Mouse (Mus musculus) kidney, adult 2 months (tissue): Measurements from ENCODE around the gene Hemgn. TPM values are rescaled to one million over a fixed set of nuclear protein-coding genes. Genes with fewer than 3 reads are reported as not detected.
A peak's percentile ranks its signal among the peaks of the same experiment; 100 is the strongest.

Experiments
- DNase-seq: peaks from one replicate; pipeline ENCODE4 v3.0.0; 2021
- H3K27ac ChIP-seq: fragments of 200-500 bp; 2 replicates; pipeline ENCODE4 v1.5.1; 2012; ENCODE audit warnings: low read depth, low read length, control low read depth, inconsistent platforms; ENCODE audit not compliant: insufficient read depth
- H3K27me3 ChIP-seq: fragments of 200-500 bp; replicated peaks from 2 replicates; pipeline ENCODE4 v1.6.1; 2012; ENCODE audit warnings: mild to moderate bottlenecking, moderate library complexity, low read length, inconsistent platforms; ENCODE audit not compliant: control insufficient read depth, insufficient read depth
- H3K36me3 ChIP-seq: fragments of 200-500 bp; 2 replicates; pipeline ENCODE4 v1.6.1; 2012; ENCODE audit warnings: mild to moderate bottlenecking, moderate library complexity, low read length, inconsistent platforms; ENCODE audit not compliant: control insufficient read depth, insufficient read depth
- H3K4me1 ChIP-seq: fragments of 200-500 bp; 2 replicates; pipeline ENCODE4 v1.6.1; 2011; ENCODE audit warnings: low read length; ENCODE audit not compliant: control insufficient read depth, insufficient read depth
- H3K4me3 ChIP-seq: fragments of 200-500 bp; 2 replicates; pipeline ENCODE4 v1.5.1; 2011; ENCODE audit warnings: mild to moderate bottlenecking, low read depth, low read length, control low read depth; ENCODE audit not compliant: insufficient read depth
- CTCF ChIP-seq: fragments of 200-500 bp; conservative IDR thresholded peaks from 2 replicates; pipeline ENCODE4 v1.5.1; 2011; ENCODE audit warnings: low read depth, mild to moderate bottlenecking, control low read depth, low read length, moderate library complexity, mixed read lengths; ENCODE audit not compliant: insufficient read depth, insufficient read length
- POLR2A ChIP-seq: fragments of 200-500 bp; IDR thresholded peaks from one replicate; pipeline ENCODE4 v1.6.1; 2011; ENCODE audit warnings: low read depth, low read length, control low read depth
- WGBS: fragments of 180-500 bp; shearing (Covaris S2); methylation state at CpG from one replicate; pipeline ENCODE4 v1.1.7; 2018; 5-methylcytosine and 5-hydroxymethylcytosine counted together
- polyA plus RNA-seq: library from polyadenylated mRNA; depleted of rRNA; stranded (reverse); fragments of >200 nt; gene quantifications from 2 replicates; pipeline ENCODE4 v1.2.3, GENCODE M21; 2012

Gene Hemgn
- polyA plus RNA-seq, 1 experiment = 0.03 TPM

GRCm38 (mm10) chr4:46390390-46390970 is 22.8 kb downstream of the Hemgn start:
- Histone ChIP-seq H3K27me3 (no peaks in the 10 kb centered on the region), H3K36me3 (no peaks in the 10 kb centered on the region), H3K4me1 (no peaks in the 10 kb centered on the region), H3K27ac (no peak overlapping the region), H3K4me3 (no peak overlapping the region)
- TF ChIP-seq CTCF = peak; percentile 89
- TF ChIP-seq POLR2A = no peak
- DNase-seq = peak; percentile 85
- 24% methylated on average over 9 of the region's 9 CpGs for WGBS

GRCm38 (mm10) chr4:46389612-46390341 is 23.5 kb downstream of the Hemgn start:
- H3K27ac ChIP-seq = peak overlapping the region; percentile 88
- H3K36me3 ChIP-seq = no peaks in the 10 kb centered on the region
- TF ChIP-seq CTCF = 0 out of 2 replicates have a peak, but pooled peaks have one; percentile 5
- no peak for TF ChIP-seq POLR2A
- H3K27me3 ChIP-seq = no peaks in the 10 kb centered on the region
- WGBS = 2% methylated on average over 24 of the region's 24 CpGs
- DNase-seq = peak; percentile 56
- peak overlapping the region; percentile 80 for H3K4me3 ChIP-seq
- no peaks in the 10 kb centered on the region for H3K4me1 ChIP-seq

GRCm38 (mm10) chr4:46389013-46389611 is 24.2 kb downstream of the Hemgn start, which contains the start of gene Trmo:
TSS of gene Trmo (minus strand) at chr4:46389437.
- TF ChIP-seq CTCF (no peak), POLR2A (peak; percentile 62)
- no peaks in the 10 kb centered on the region for H3K27me3 ChIP-seq
- no peaks in the 10 kb centered on the region for H3K36me3 ChIP-seq
- H3K27ac ChIP-seq = peak within 1 kb of the TSS; percentile 88
- H3K4me1 ChIP-seq = no peaks in the 10 kb centered on the region
- WGBS = under 1% methylated on average over 56 of the region's 56 CpGs
- H3K4me3 ChIP-seq = peak within 1 kb of the TSS; percentile 80
- DNase-seq = peak; percentile 97

GRCm38 (mm10) chr4:46388556-46388955 is 24.8 kb downstream of the Hemgn start:
- no peak for DNase-seq
- Histone ChIP-seq H3K4me3 (peak overlapping the region; percentile 80), H3K36me3 (no peaks in the 10 kb centered on the region; the same call in 1 of the 2 replicates), H3K4me1 (no peaks in the 10 kb centered on the region), H3K27ac (no peak overlapping the region), H3K27me3 (no peaks in the 10 kb centered on the region)
- TF ChIP-seq CTCF (no peak), POLR2A (no peak)
- WGBS = 9% methylated on average over 5 of the region's 5 CpGs

GRCm38 (mm10) chr4:46374869-46375368 is 38.4 kb downstream of the Hemgn start:
- WGBS = 20% methylated on average over 22 of the region's 22 CpGs
- peak overlapping the region; percentile 20; the same call in 1 of the 2 replicates for H3K4me3 ChIP-seq
- no peaks in the 10 kb centered on the region; the same call in 1 of the 2 replicates for H3K36me3 ChIP-seq
- no peak overlapping the region for H3K27ac ChIP-seq
- H3K27me3 ChIP-seq = no peaks in the 10 kb centered on the region
- TF ChIP-seq CTCF (peak; percentile 94), POLR2A (no peak)
- peak; percentile 93 for DNase-seq
- no peaks in the 10 kb centered on the region for H3K4me1 ChIP-seq

- Histone ChIP-seq H3K27me3 (no peaks in the 10 kb centered on the region), H3K27ac (no peak overlapping the region), H3K36me3 (no peaks in the 10 kb centered on the region; the same call in 1 of the 2 replicates), H3K4me3 (no peak overlapping the region), H3K4me1 (no peaks in the 10 kb centered on the region)
- 63% methylated on average over 6 of the region's 6 CpGs for WGBS
- peak; percentile 25 for DNase-seq
- TF ChIP-seq CTCF (peak; percentile 46; the same call in 1 of the 2 replicates), POLR2A (no peak)
These were observed 38.9 kb downstream of the Hemgn start for GRCm38 (mm10) chr4:46374455-46374854.

GRCm38 (mm10) chr4:46371030-46371429 is 42.3 kb downstream of the Hemgn start:
- H3K27ac ChIP-seq = no peak overlapping the region
- H3K36me3 ChIP-seq = no peaks in the 10 kb centered on the region
- DNase-seq = peak; percentile 49
- H3K4me3 ChIP-seq = no peak overlapping the region
- no peaks in the 10 kb centered on the region for H3K27me3 ChIP-seq
- no peaks in the 10 kb centered on the region for H3K4me1 ChIP-seq
- WGBS = 9% methylated on average over 19 of the region's 19 CpGs
- TF ChIP-seq CTCF = no peak
- TF ChIP-seq POLR2A = no peak
